Mouse (Mus musculus) heart, postnatal 25 days (tissue): ENCODE results near the gene Frzb. TPM values are rescaled to one million over a fixed set of nuclear protein-coding genes. Genes with fewer than 3 reads are reported as not detected.

Source experiments
- DNase-seq: peaks from one replicate; pipeline ENCODE4 v3.0.0; 2022; ENCODE audit warnings: low spot score
- intact Hi-C: fragments of 180-260 bp; cut with DNase I; formaldehyde crosslinking; loops from one replicate; pipeline ENCODE4 v1.15.1; 2025
- total RNA-seq, 2 experiments: library from RNA; stranded (reverse); gene quantifications; 2 replicates each; pipeline ENCODE4 v1.2.3; 2021

The Frzb gene
- total RNA-seq, 2 experiments from 2014 or later, result 5.9 to 6.1 TPM

- intact Hi-C loops, result no loop called here
- DNase-seq, result no peak
These were observed 14.1 kb downstream of the Frzb start for GRCm38 (mm10) chr2:80433254-80433876.

GRCm38 (mm10) chr2:80430357-80431053 lies 16.9 kb downstream of the Frzb start:
- intact Hi-C loops, result no loop called here
- DNase-seq, result no peak

GRCm38 (mm10) chr2:80423116-80423515 lies 24.3 kb downstream of the Frzb start:
- no peak for DNase-seq
- intact Hi-C loops, result no loop called here

- intact Hi-C loops, result no loop called here
- DNase-seq, result no peak
These were observed 25.4 kb downstream of the Frzb start for GRCm38 (mm10) chr2:80421990-80422389.

GRCm38 (mm10) chr2:80416286-80416685 lies 31.1 kb downstream of the Frzb start:
- intact Hi-C loops, result no loop called here
- DNase-seq, result no peak

- DNase-seq, result peak; percentile 1
- intact Hi-C loops, result no loop called here
These were observed 33.0 kb downstream of the Frzb start for GRCm38 (mm10) chr2:80414387-80414786.

GRCm38 (mm10) chr2:80413124-80413523 lies 34.3 kb downstream of the Frzb start:
- DNase-seq, result no peak
- intact Hi-C loops, result no loop called here

- intact Hi-C loops, result no loop called here
- no peak for DNase-seq
These were observed 37.4 kb downstream of the Frzb start for GRCm38 (mm10) chr2:80409893-80410574.

GRCm38 (mm10) chr2:80404770-80405169 lies 42.7 kb downstream of the Frzb start:
- intact Hi-C loops, result no loop called here

GRCm38 (mm10) chr2:80398595-80399099 lies 48.8 kb downstream of the Frzb start:
- intact Hi-C loops, result no loop called here
- DNase-seq, result no peak

More at GRCm38 (mm10) chr2:80404770-80405169, 42.7 kb downstream of the Frzb start:
- DNase-seq, result no peak

- intact Hi-C loops, result no loop called here
- no peak for DNase-seq
These were observed 50.6 kb downstream of the Frzb start for GRCm38 (mm10) chr2:80396864-80397263.

GRCm38 (mm10) chr2:80396057-80396456 lies 51.4 kb downstream of the Frzb start:
- intact Hi-C loops, result no loop called here
- no peak for DNase-seq

- DNase-seq, result no peak
- intact Hi-C loops, result no loop called here
These were observed 59.1 kb downstream of the Frzb start for GRCm38 (mm10) chr2:80388341-80388740.

- intact Hi-C loops, result no loop called here
- no peak for DNase-seq
These were observed 59.8 kb downstream of the Frzb start for GRCm38 (mm10) chr2:80387668-80388067.

- intact Hi-C loops, result no loop called here
- DNase-seq, result no peak
These were observed 61.2 kb downstream of the Frzb start for GRCm38 (mm10) chr2:80386255-80386654.

GRCm38 (mm10) chr2:80384447-80384846 lies 63.0 kb downstream of the Frzb start:
- intact Hi-C loops, result no loop called here

GRCm38 (mm10) chr2:80379848-80380247 lies 67.6 kb downstream of the Frzb start:
- intact Hi-C loops, result no loop called here
- DNase-seq, result no peak

More at GRCm38 (mm10) chr2:80384447-80384846, 63.0 kb downstream of the Frzb start:
- no peak for DNase-seq

- no peak for DNase-seq
- intact Hi-C loops, result no loop called here
These were observed 72.5 kb downstream of the Frzb start for GRCm38 (mm10) chr2:80374892-80375291.

- intact Hi-C loops, result no loop called here
- no peak for DNase-seq
These were observed 76.0 kb downstream of the Frzb start for GRCm38 (mm10) chr2:80371458-80371857.
